26 mouse cellular contexts compared by ENCODE assay signal in the genomic region with DNA sequence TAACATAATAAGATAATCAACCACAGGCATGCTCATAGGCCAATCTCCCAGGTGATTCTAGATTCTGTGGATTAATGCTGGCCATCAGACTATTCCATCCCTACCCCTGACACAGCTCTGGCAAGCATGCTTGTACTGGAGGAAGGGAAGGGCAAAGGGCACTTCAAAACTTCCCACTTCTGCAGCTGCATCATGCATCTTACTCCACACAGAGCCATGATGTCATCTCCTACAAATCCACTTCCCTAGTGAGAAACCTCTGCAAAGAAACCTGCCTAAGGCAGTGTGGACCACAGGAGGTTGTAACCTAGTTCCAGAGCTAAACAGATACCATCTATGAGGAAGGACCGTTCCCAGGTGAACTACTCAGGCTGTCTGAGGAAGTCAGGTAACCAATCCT.
DNase-seq lines count a peak whose midpoint lies in the region; ATAC-seq lines count a peak whose summit lies in the region.
"Had no signal": no experiment of that assay in that cellular context is flagged by ENCODE, and none has a peak within 500 bp of the region (broad histone marks: within the 10 kb centered on the region; RNA-seq: fewer than 3 reads in every experiment).

No protein-coding gene starts in this region.

- peak; percentile 33; the same call in 1 of the 2 replicates for ATAC-seq in hindbrain, embryonic 11.5 days (ENCODE audit: low FRiP score)
- ATAC-seq in hindbrain, embryonic 13.5 days (ENCODE audit: low FRiP score), result no peak
- ATAC-seq in common myeloid progenitor, adult 5-6 weeks (replicated peaks; ENCODE audit: low read depth, poor library complexity, severe bottlenecking), result peak; percentile 54
- ATAC-seq in megakaryocyte progenitor cell, adult 5-6 weeks (replicated peaks; ENCODE audit: poor library complexity), result peak; percentile 84
- ATAC-seq in forebrain, embryonic 16.5 days, result no peak
- ATAC-seq: CD4-positive, CD25-positive, alpha-beta regulatory T cell, adult 4 months; forebrain, embryonic 13.5 days; intestine, postnatal 0 days; liver, embryonic 12.5 days; liver, postnatal 0 days; midbrain, embryonic 13.5 days had no signal

- H3K9me3 ChIP-seq in hindbrain, embryonic 11.5 days (ENCODE audit: control insufficient read depth, low read length), result no peaks in the 10 kb centered on the region
- no peaks in the 10 kb centered on the region for H3K9me3 ChIP-seq in hindbrain, embryonic 13.5 days
- H3K9me3 ChIP-seq in forebrain, embryonic 16.5 days (ENCODE audit: control insufficient read depth, low read length), result no peaks in the 10 kb centered on the region
- H3K9me3 ChIP-seq: forebrain, embryonic 13.5 days; heart, embryonic 13.5 days; hindbrain, embryonic 10.5 days; liver, embryonic 12.5 days; midbrain, embryonic 13.5 days had no signal

- no peaks in the 10 kb centered on the region for H3K36me3 ChIP-seq in hindbrain, embryonic 11.5 days (ENCODE audit: control insufficient read depth, insufficient read depth, low read length)
- H3K36me3 ChIP-seq in hindbrain, embryonic 13.5 days, result peaks cover 34% of the 10 kb centered on the region
- H3K36me3 ChIP-seq in forebrain, embryonic 16.5 days (ENCODE audit: control insufficient read depth, insufficient read depth), result peaks cover 3% of the 10 kb centered on the region; the same call in 1 of the 2 replicates

- DNase-seq in hindbrain, embryonic 11.5 days (ENCODE audit: low spot score), result no peak
- DNase-seq in kidney, postnatal 36 days, result peak; percentile 29 to 44
- no peak for DNase-seq in kidney, adult 18-20 months
- DNase-seq in cerebellum, postnatal 36 days, result no peak
- DNase-seq: adrenal gland, postnatal 25 days; cerebellum, adult 11-12 months; cerebellum, adult 9-11 months; gastrocnemius, postnatal 25 days; heart, adult 2 months; heart, postnatal 10 days; kidney, postnatal 25 days; left cerebral cortex, postnatal 4 days; liver, postnatal 0 days; thymus, postnatal 4 days had no signal

- no peak overlapping the region for H3K4me2 ChIP-seq in hindbrain, embryonic 11.5 days (replicated peaks; ENCODE audit: low read depth, low read length)
- no peak overlapping the region for H3K4me2 ChIP-seq in hindbrain, embryonic 13.5 days
- no peak overlapping the region for H3K4me2 ChIP-seq in forebrain, embryonic 16.5 days (ENCODE audit: low read length)
- H3K4me2 ChIP-seq: forebrain, embryonic 13.5 days; heart, embryonic 13.5 days; liver, embryonic 12.5 days; midbrain, embryonic 13.5 days had no signal

- no peak overlapping the region for H3K9ac ChIP-seq in hindbrain, embryonic 11.5 days (ENCODE audit: low read depth, low read length)
- H3K9ac ChIP-seq in hindbrain, embryonic 13.5 days, result no peak overlapping the region
- H3K9ac ChIP-seq in forebrain, embryonic 16.5 days (replicated peaks; ENCODE audit: low read depth, low read length), result no peak overlapping the region
- H3K9ac ChIP-seq: forebrain, embryonic 13.5 days; heart, embryonic 13.5 days; liver, embryonic 12.5 days; liver, postnatal 0 days; midbrain, embryonic 13.5 days had no signal

- H3K4me3 ChIP-seq in hindbrain, embryonic 11.5 days (ENCODE audit: low read depth, low read length), result no peak overlapping the region
- H3K4me3 ChIP-seq in hindbrain, embryonic 13.5 days, result no peak overlapping the region
- H3K4me3 ChIP-seq in forebrain, embryonic 16.5 days (replicated peaks; ENCODE audit: low read length), result no peak overlapping the region
- H3K4me3 ChIP-seq: forebrain, embryonic 13.5 days; heart, adult 2 months; heart, embryonic 13.5 days; hindbrain, embryonic 10.5 days; layer of hippocampus, adult 2 months; liver, embryonic 12.5 days; midbrain, embryonic 13.5 days had no signal

- no peak overlapping the region for H3K27ac ChIP-seq in hindbrain, embryonic 11.5 days (ENCODE audit: low read depth, low read length)
- H3K27ac ChIP-seq in hindbrain, embryonic 13.5 days, result no peak overlapping the region
- H3K27ac ChIP-seq in forebrain, embryonic 16.5 days (ENCODE audit: low read length), result no peak overlapping the region
- H3K27ac ChIP-seq: forebrain, embryonic 13.5 days; heart, adult 2 months; heart, embryonic 13.5 days; hindbrain, embryonic 10.5 days; layer of hippocampus, adult 2 months; liver, embryonic 12.5 days had no signal

- H3K4me1 ChIP-seq in hindbrain, embryonic 11.5 days (replicated peaks; ENCODE audit: control insufficient read depth, insufficient read depth, low read length), result no peaks in the 10 kb centered on the region
- peaks cover 43% of the 10 kb centered on the region for H3K4me1 ChIP-seq in hindbrain, embryonic 13.5 days (replicated peaks)
- peaks cover 38% of the 10 kb centered on the region for H3K4me1 ChIP-seq in forebrain, embryonic 16.5 days (replicated peaks; ENCODE audit: control insufficient read depth, insufficient read depth, low read length)
- H3K4me1 ChIP-seq: liver, embryonic 12.5 days had no signal

- no peaks in the 10 kb centered on the region for H3K27me3 ChIP-seq in hindbrain, embryonic 11.5 days (ENCODE audit: control insufficient read depth, insufficient read depth, low read length)
- H3K27me3 ChIP-seq in hindbrain, embryonic 13.5 days, result no peaks in the 10 kb centered on the region
- no peaks in the 10 kb centered on the region for H3K27me3 ChIP-seq in forebrain, embryonic 16.5 days (replicated peaks; ENCODE audit: control insufficient read depth, insufficient read depth, low read length)
- H3K27me3 ChIP-seq: forebrain, embryonic 13.5 days; heart, embryonic 13.5 days; liver, embryonic 12.5 days; midbrain, embryonic 13.5 days had no signal

- WGBS in hindbrain, embryonic 11.5 days, result 100% methylated on average over 1 of the region's 1 CpGs
- WGBS in hindbrain, embryonic 13.5 days, result 86% methylated on average over 1 of the region's 1 CpGs
- 92% methylated on average over 1 of the region's 1 CpGs for WGBS in forebrain, embryonic 16.5 days

Comparison
In these comparisons a context has a peak if more than half of its experiments do, and no peak if none do; other contexts are left out.
1. ATAC-seq: peak in hindbrain, embryonic 11.5 days (single experiment), common myeloid progenitor, adult 5-6 weeks (single experiment) and megakaryocyte progenitor cell, adult 5-6 weeks (single experiment); none in hindbrain, embryonic 13.5 days (single experiment) and forebrain, embryonic 16.5 days (single experiment).
2. DNase-seq: peak in kidney, postnatal 36 days (2 of 2); none in hindbrain, embryonic 11.5 days (single experiment), kidney, adult 18-20 months (single experiment) and cerebellum, postnatal 36 days (0 of 2).